ENCODE assay signal across 8 mouse cellular contexts in the genomic region with DNA sequence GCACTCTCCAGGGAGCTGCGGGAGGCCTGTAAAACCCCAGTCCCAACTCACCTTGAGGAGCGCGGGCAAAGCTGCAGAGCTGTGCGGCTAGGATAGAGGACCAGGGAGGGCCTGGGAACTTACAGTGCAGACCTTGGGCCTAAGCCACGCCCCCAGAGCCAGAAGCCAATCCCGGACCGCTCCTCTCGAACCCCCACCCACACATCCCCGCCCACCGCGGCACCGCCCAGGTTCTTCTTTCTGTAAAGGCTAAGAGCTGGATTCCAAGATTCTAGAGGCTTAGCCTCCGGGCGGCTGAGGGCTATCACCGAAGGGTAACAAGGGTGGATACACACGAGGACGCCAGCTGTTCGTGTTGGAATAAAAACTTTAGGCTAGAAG. TPM values are rescaled to one million over a fixed set of nuclear protein-coding genes. Genes with fewer than 3 reads are reported as not detected.
DNase-seq lines count a peak whose midpoint lies in the region; ATAC-seq lines count a peak whose summit lies in the region.

A gene (minus strand): TSS at position 104 of the 381 bp plus-strand sequence.

- peak within 1 kb of the TSS; percentile 61 for H3K4me3 ChIP-seq in hindbrain, embryonic 14.5 days (replicated peaks; ENCODE audit: low read length)

- peak within 1 kb of the TSS; percentile 74 for H3K27ac ChIP-seq in hindbrain, embryonic 14.5 days

- H3K9ac ChIP-seq in hindbrain, embryonic 14.5 days, result peak within 1 kb of the TSS; percentile 70

- peak within 1 kb of the TSS; percentile 69 for H3K4me2 ChIP-seq in hindbrain, embryonic 14.5 days (replicated peaks)

- no peaks in the 10 kb centered on the region for H3K36me3 ChIP-seq in hindbrain, embryonic 14.5 days (replicated peaks; ENCODE audit: control insufficient read depth, insufficient read depth)

- WGBS in hindbrain, embryonic 14.5 days, result under 1% methylated on average over 18 of the region's 18 CpGs

- no peaks in the 10 kb centered on the region for H3K9me3 ChIP-seq in hindbrain, embryonic 14.5 days (ENCODE audit: control insufficient read depth, low read length)

- H3K4me1 ChIP-seq in hindbrain, embryonic 14.5 days (replicated peaks; ENCODE audit: control insufficient read depth, insufficient read depth, low read length), result peaks cover 16% of the 10 kb centered on the region; the same call in 1 of the 2 replicates

- ATAC-seq in hindbrain, embryonic 14.5 days (ENCODE audit: low FRiP score), result peak; percentile 93

- H3K27me3 ChIP-seq in hindbrain, embryonic 14.5 days (ENCODE audit: control insufficient read depth, insufficient read depth, low read length), result no peaks in the 10 kb centered on the region

- DNase-seq in R1 (ENCODE audit: low read depth, low spot score), result peak; percentile 97
- DNase-seq in cerebellum, postnatal 25 days, result peak; percentile 96 to 99
- peak; percentile 80 to 85 for DNase-seq in frontal cortex, postnatal 25 days (ENCODE audit: low spot score in 2 of 2)
- peak; percentile 92 for DNase-seq in hindbrain, embryonic 14.5 days (ENCODE audit: low spot score)
- DNase-seq in layer of hippocampus, postnatal 36 days, result peak; percentile 84 to 87
- peak; percentile 99 for DNase-seq in lung, postnatal 36 days
- DNase-seq in retina, postnatal 1 day, result peak; percentile 95
- peak; percentile 93 to 95 for DNase-seq in urinary bladder, adult 18-20 months (ENCODE audit: low spot score in 2 of 2)

RNA-seq across cellular contexts. Expression of the gene that starts here (rescaled TPM):
- 16.9 and 18.5 TPM in 2 replicates for polyA plus RNA-seq in hindbrain, embryonic 14.5 days (2014; fragmentation: Nextera tagmentation; extraction: Ambion mirVana)
- total RNA-seq in layer of hippocampus, postnatal 36 days (2021), result 1 to 10 TPM; 4.4 to 5.5 TPM

Comparison
In these comparisons a context has a peak if more than half of its experiments do, and no peak if none do; other contexts are left out.
1. Peak in every context shown above with its lines: DNase-seq, ATAC-seq, H3K4me3 ChIP-seq and H3K27ac ChIP-seq.